Mouse (Mus musculus): ENCODE data around the gene Zeb2. TPM values are rescaled to one million over a fixed set of nuclear protein-coding genes. Genes with fewer than 3 reads are reported as not detected.

The Zeb2 gene
- polyA plus RNA-seq, 1 experiment, result 6.5 TPM

GRCm38 (mm10) chr2:45055926-45056325 lies 61.3 kb downstream of the Zeb2 start:
- H3K27ac ChIP-seq (ENCODE audit: control insufficient read depth, insufficient read depth, low read length), result no peak overlapping the region
- DNase-seq, result no peak
- TF ChIP-seq POLR2A (IDR thresholded peaks at IDR 0.05; ENCODE audit: control insufficient read depth, extremely low read depth, insufficient read depth, low read length, poor library complexity), result no peak
- no peak for TF ChIP-seq CTCF (IDR thresholded peaks at IDR 0.05; ENCODE audit: borderline replicate concordance, control insufficient read depth, extremely low read depth, insufficient read depth, low read length, poor library complexity)
- no peaks in the 10 kb centered on the region for H3K36me3 ChIP-seq (ENCODE audit: control insufficient read depth, insufficient read depth, low read length)
- no peaks in the 10 kb centered on the region for H3K4me1 ChIP-seq (replicated peaks; ENCODE audit: control insufficient read depth, insufficient read depth, low read length)
- WGBS, result 94% methylated on average over 6 of the region's 6 CpGs
- H3K27me3 ChIP-seq (ENCODE audit: control insufficient read depth, insufficient read depth, low read length), result no peaks in the 10 kb centered on the region
- H3K4me3 ChIP-seq (ENCODE audit: control insufficient read depth, insufficient read depth, low read length), result no peak overlapping the region

GRCm38 (mm10) chr2:45055034-45055615 lies 62.1 kb downstream of the Zeb2 start:
- H3K36me3 ChIP-seq (ENCODE audit: control insufficient read depth, insufficient read depth, low read length), result no peaks in the 10 kb centered on the region
- H3K27me3 ChIP-seq (ENCODE audit: control insufficient read depth, insufficient read depth, low read length), result no peaks in the 10 kb centered on the region
- no peak overlapping the region for H3K27ac ChIP-seq (ENCODE audit: control insufficient read depth, insufficient read depth, low read length)
- H3K4me1 ChIP-seq (replicated peaks; ENCODE audit: control insufficient read depth, insufficient read depth, low read length), result no peaks in the 10 kb centered on the region
- WGBS, result 84% methylated on average over 8 of the region's 8 CpGs
- DNase-seq, result no peak
- TF ChIP-seq POLR2A (IDR thresholded peaks at IDR 0.05; ENCODE audit: control insufficient read depth, extremely low read depth, insufficient read depth, low read length, poor library complexity) (no peak), CTCF (IDR thresholded peaks at IDR 0.05; ENCODE audit: borderline replicate concordance, control insufficient read depth, extremely low read depth, insufficient read depth, low read length, poor library complexity) (no peak)
- no peak overlapping the region for H3K4me3 ChIP-seq (ENCODE audit: control insufficient read depth, insufficient read depth, low read length)

- no peaks in the 10 kb centered on the region for H3K36me3 ChIP-seq (ENCODE audit: control insufficient read depth, insufficient read depth, low read length)
- WGBS, result 95% methylated on average over 11 of the region's 11 CpGs
- H3K27ac ChIP-seq (ENCODE audit: control insufficient read depth, insufficient read depth, low read length), result no peak overlapping the region
- DNase-seq, result no peak
- no peak for TF ChIP-seq CTCF (IDR thresholded peaks at IDR 0.05; ENCODE audit: borderline replicate concordance, control insufficient read depth, extremely low read depth, insufficient read depth, low read length, poor library complexity)
- TF ChIP-seq POLR2A (IDR thresholded peaks at IDR 0.05; ENCODE audit: control insufficient read depth, extremely low read depth, insufficient read depth, low read length, poor library complexity), result no peak
- H3K4me1 ChIP-seq (replicated peaks; ENCODE audit: control insufficient read depth, insufficient read depth, low read length), result no peaks in the 10 kb centered on the region
- no peak overlapping the region for H3K4me3 ChIP-seq (ENCODE audit: control insufficient read depth, insufficient read depth, low read length)
- H3K27me3 ChIP-seq (ENCODE audit: control insufficient read depth, insufficient read depth, low read length), result no peaks in the 10 kb centered on the region
Observed at GRCm38 (mm10) chr2:45054070-45055025, 62.8 kb downstream of the Zeb2 start.

GRCm38 (mm10) chr2:45052587-45052986 lies 64.6 kb downstream of the Zeb2 start:
- 67% methylated on average over 4 of the region's 4 CpGs for WGBS
- no peak overlapping the region for H3K27ac ChIP-seq (ENCODE audit: control insufficient read depth, insufficient read depth, low read length)
- no peaks in the 10 kb centered on the region for H3K27me3 ChIP-seq (ENCODE audit: control insufficient read depth, insufficient read depth, low read length)
- H3K4me1 ChIP-seq (replicated peaks; ENCODE audit: control insufficient read depth, insufficient read depth, low read length), result no peaks in the 10 kb centered on the region
- no peak for DNase-seq
- no peak overlapping the region for H3K4me3 ChIP-seq (ENCODE audit: control insufficient read depth, insufficient read depth, low read length)
- H3K36me3 ChIP-seq (ENCODE audit: control insufficient read depth, insufficient read depth, low read length), result no peaks in the 10 kb centered on the region
- no peak for TF ChIP-seq POLR2A (IDR thresholded peaks at IDR 0.05; ENCODE audit: control insufficient read depth, extremely low read depth, insufficient read depth, low read length, poor library complexity)
- no peak for TF ChIP-seq CTCF (IDR thresholded peaks at IDR 0.05; ENCODE audit: borderline replicate concordance, control insufficient read depth, extremely low read depth, insufficient read depth, low read length, poor library complexity)

GRCm38 (mm10) chr2:45051321-45051720 lies 65.9 kb downstream of the Zeb2 start:
- Histone ChIP-seq H3K4me1 (replicated peaks; ENCODE audit: control insufficient read depth, insufficient read depth, low read length) (no peaks in the 10 kb centered on the region; the same call in 1 of the 2 replicates), H3K36me3 (ENCODE audit: control insufficient read depth, insufficient read depth, low read length) (no peaks in the 10 kb centered on the region), H3K4me3 (ENCODE audit: control insufficient read depth, insufficient read depth, low read length) (no peak overlapping the region), H3K27ac (ENCODE audit: control insufficient read depth, insufficient read depth, low read length) (no peak overlapping the region), H3K27me3 (ENCODE audit: control insufficient read depth, insufficient read depth, low read length) (no peaks in the 10 kb centered on the region)
- TF ChIP-seq POLR2A (IDR thresholded peaks at IDR 0.05; ENCODE audit: control insufficient read depth, extremely low read depth, insufficient read depth, low read length, poor library complexity) (no peak), CTCF (IDR thresholded peaks at IDR 0.05; ENCODE audit: borderline replicate concordance, control insufficient read depth, extremely low read depth, insufficient read depth, low read length, poor library complexity) (no peak)
- 54% methylated on average over 2 of the region's 2 CpGs for WGBS
- no peak for DNase-seq

- 90% methylated on average over 4 of the region's 4 CpGs for WGBS
- Histone ChIP-seq H3K4me3 (ENCODE audit: control insufficient read depth, insufficient read depth, low read length) (no peak overlapping the region), H3K4me1 (replicated peaks; ENCODE audit: control insufficient read depth, insufficient read depth, low read length) (peaks cover 2% of the 10 kb centered on the region; the same call in 1 of the 2 replicates), H3K27me3 (ENCODE audit: control insufficient read depth, insufficient read depth, low read length) (no peaks in the 10 kb centered on the region), H3K36me3 (ENCODE audit: control insufficient read depth, insufficient read depth, low read length) (no peaks in the 10 kb centered on the region), H3K27ac (ENCODE audit: control insufficient read depth, insufficient read depth, low read length) (no peak overlapping the region)
- no peak for DNase-seq
- TF ChIP-seq POLR2A (IDR thresholded peaks at IDR 0.05; ENCODE audit: control insufficient read depth, extremely low read depth, insufficient read depth, low read length, poor library complexity) (no peak), CTCF (IDR thresholded peaks at IDR 0.05; ENCODE audit: borderline replicate concordance, control insufficient read depth, extremely low read depth, insufficient read depth, low read length, poor library complexity) (no peak)
Observed at GRCm38 (mm10) chr2:45049923-45050322, 67.3 kb downstream of the Zeb2 start.

All from thymus, adult 2 months (tissue).